Mouse (Mus musculus) v-Abl transformed pro-B cells (cell line): ENCODE measurements at regions not wholly inside any gene's neighbourhood (a gene's known extent, or its start where the extent isn't known, plus 50 kb on each side); places are given as distances from the start of the nearest gene placed in this dataset.

Experiments used
- in situ Hi-C, 2 experiments: fragments of 400-800 bp; cut with MboI; formaldehyde crosslinking; loops; one replicate each; pipeline ENCODE4 v1.15.1; 2025; ENCODE audit not compliant: unreplicated experiment in 2 of 2

GRCm38 (mm10) chr4:58663628-58664205 lies 110.0 kb upstream of the Lpar1 start:
- in situ Hi-C loops: loop anchor here in 1 of 2 experiments (5.0 kb wide), 1 partner anchor 84 kb away; no protein-coding TSS in a partner anchor

- in situ Hi-C loops: loop anchor here in 1 of 2 experiments (5.0 kb wide), 1 partner anchor 85 kb away; no protein-coding TSS in a partner anchor
Measured at GRCm38 (mm10) chr4:58661781-58662293, 108.1 kb upstream of the Lpar1 start.

DNA sequence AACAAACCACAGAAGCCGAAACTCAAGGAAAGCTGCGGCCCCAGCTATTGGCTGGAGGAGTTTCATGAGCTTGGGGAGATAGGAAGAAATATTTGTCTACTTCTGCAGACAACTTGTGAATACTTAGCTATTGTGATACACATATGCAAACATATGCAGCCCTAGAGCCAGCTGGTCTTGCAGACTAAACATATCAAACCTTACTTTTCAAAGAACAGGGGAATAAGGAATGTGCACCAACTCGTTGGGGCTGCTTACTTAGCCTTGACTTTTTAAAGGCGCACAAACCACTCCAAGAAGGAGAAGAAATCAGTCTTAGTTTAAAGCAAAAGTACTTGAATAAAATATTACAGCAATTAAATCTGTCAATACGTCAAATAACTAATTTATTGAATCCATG lies 106.8 kb upstream of the Lpar1 start:
- in situ Hi-C loops: loop anchor here in 1 of 2 experiments (5.0 kb wide), 1 partner anchor 87 kb away; no protein-coding TSS in a partner anchor

- in situ Hi-C loops: no loop called here
Measured at GRCm38 (mm10) chr4:58658206-58658605, 104.5 kb upstream of the Lpar1 start.

DNA sequence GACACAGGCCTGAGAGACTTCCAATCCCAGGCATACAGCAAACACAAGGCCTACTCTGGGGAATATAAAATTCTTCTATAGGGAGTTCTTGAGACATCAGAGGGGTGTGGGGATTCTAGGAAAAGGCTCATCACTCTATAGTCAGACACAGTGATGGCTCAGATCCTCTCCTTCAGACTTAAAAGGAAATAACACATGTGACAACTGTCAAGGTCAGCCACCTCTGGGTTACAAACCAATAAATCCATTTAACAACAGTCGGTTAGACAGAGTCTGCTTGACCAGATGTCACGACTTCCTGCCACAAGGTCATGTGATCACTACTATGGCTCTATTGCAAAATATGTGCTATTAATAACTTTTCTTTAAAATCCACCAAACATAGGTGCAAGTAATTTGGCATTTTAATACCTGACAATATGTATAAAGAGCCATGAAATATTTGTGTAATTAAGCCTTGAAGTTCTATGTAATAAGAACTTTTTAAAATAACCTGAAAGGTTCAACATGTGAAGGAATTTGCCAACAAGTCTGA lies 94.1 kb upstream of the Lpar1 start:
- in situ Hi-C loops: loop anchor here in 1 of 2 experiments (5.0 kb wide), 1 partner anchor 91 kb away; no protein-coding TSS in a partner anchor

DNA sequence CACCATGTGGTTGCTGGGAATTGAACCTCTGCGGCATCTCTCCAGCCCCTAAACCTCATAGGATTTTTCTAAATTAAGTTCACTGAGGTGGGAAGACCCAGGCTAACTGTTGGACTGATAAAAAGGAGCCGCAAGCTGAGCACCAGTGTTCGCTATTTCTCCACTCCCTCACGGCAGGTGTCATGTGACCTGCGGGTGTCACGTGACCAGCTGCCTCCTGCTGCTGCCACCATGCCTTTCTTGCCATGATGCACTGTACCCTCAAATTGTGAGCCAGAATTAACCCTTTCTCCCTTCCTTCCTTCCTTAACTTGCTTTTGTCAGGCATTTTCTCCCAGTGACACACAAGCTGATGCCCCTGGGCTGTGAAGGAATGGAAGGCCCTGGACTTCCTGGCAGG lies 93.1 kb upstream of the Lpar1 start:
- in situ Hi-C loops: loop anchor here in 1 of 2 experiments (5.0 kb wide), 1 partner anchor 90 kb away; no protein-coding TSS in a partner anchor

- in situ Hi-C loops: no loop called here
Measured at GRCm38 (mm10) chr4:58643371-58643770, 89.7 kb upstream of the Lpar1 start.

- in situ Hi-C loops: no loop called here
Measured at GRCm38 (mm10) chr4:58642236-58642635, 88.5 kb upstream of the Lpar1 start.

GRCm38 (mm10) chr4:58632696-58633095 lies 79.0 kb upstream of the Lpar1 start:
- in situ Hi-C loops: no loop called here

- in situ Hi-C loops: no loop called here
Measured at GRCm38 (mm10) chr4:58631415-58631814, 77.7 kb upstream of the Lpar1 start.

DNA sequence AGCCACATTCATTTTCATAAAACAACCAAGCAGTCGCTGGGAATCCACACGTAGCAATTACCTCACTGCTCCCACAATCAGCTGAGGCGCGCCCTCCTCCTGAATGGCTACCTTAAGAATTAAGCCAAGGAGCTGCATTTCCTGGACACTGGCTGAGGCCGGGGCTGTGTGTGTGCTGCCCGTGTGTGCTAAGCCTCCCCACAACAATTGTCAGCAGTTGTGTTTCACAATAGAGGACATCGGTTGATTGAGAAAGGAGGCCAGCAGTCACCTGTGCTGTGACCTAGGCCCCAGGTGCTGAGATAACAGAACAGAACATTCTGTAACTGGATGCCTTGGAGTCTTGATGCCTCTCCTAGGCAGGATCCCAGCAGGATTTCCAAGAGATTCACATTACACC lies 73.3 kb upstream of the Lpar1 start:
- in situ Hi-C loops: loop anchor here in 1 of 2 experiments (10.0 kb wide), 1 partner anchor 362 kb away; no protein-coding TSS in a partner anchor

GRCm38 (mm10) chr4:58624059-58624458 lies 70.4 kb upstream of the Lpar1 start:
- in situ Hi-C loops: loop anchor here in 1 of 2 experiments (10.0 kb wide), 1 partner anchor 359 kb away; no protein-coding TSS in a partner anchor

DNA sequence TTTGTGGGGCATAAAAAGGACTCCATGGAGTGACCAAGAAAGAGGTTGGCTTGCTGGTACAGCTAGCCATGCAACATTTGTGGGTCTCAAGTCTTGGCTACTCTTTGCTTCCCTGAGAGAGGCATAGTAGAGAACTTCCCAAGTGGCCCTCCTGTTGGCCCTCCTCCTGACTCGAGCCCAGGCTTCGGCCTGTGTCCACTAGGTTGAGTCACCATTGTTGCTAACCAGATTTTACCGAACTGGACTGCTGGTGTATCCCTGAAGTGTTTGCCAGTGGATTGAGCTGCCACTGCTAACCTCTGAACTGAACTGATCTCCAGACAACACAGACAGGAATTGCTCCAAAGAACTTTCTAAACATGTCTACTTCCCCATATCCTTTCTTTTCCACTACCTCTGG lies 66.9 kb upstream of the Lpar1 start:
- in situ Hi-C loops: loop anchor here in 1 of 2 experiments (10.0 kb wide), 1 partner anchor 356 kb away; no protein-coding TSS in a partner anchor

GRCm38 (mm10) chr4:58617261-58617660 lies 63.6 kb upstream of the Lpar1 start:
- in situ Hi-C loops: no loop called here

GRCm38 (mm10) chr4:58613536-58613935 lies 59.8 kb upstream of the Lpar1 start:
- in situ Hi-C loops: no loop called here

DNA sequence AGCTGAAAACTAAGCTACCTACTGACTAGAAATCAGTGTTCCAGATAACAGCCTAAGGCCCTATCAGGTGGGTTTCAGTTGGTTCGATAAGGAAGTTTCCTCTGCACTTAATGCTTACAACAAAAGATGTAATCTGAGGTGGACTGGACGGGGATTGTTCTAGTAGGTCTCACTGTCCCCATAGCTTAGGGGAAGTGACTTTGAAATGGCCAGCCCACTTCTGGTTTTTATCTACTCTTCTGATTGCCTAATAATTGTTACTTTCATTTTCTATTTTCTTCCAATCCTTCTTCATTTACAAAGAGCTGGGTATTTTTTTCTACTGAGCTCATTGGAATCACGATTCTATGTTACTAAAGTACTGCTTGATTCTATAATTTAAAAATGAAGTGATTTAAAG lies 59.3 kb upstream of the Lpar1 start:
- in situ Hi-C loops: no loop called here

DNA sequence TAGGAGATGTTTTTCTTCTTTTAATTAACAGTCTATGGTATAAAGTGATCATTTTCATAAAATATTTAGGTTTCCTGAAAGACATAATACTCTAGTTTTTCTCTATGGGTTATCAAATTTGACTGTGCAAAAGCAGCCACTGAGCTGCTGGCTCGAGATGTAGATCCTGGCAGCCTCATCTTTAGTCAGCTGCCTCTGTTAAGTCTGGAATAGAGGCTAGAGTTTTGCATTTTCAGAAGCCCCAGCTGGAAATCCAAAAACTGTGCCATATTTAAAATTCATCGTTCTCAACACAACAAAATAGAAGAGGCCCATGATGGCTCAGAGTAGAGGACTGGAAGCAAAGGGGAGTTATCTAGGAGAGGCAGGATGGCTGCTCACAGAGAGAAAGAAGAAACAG lies 53.8 kb upstream of the Lpar1 start:
- in situ Hi-C loops: no loop called here

- in situ Hi-C loops: no loop called here
Measured at GRCm38 (mm10) chr4:58605941-58606340, 52.2 kb upstream of the Lpar1 start.
